Mouse (Mus musculus) hindbrain, postnatal 0 days (tissue): ENCODE results near the gene Tnrc6a. TPM values are rescaled to one million over a fixed set of nuclear protein-coding genes. Genes with fewer than 3 reads are reported as not detected.

Experiments used
- ATAC-seq: fragments of 200-750 bp; cut with Nextera tagmentation; 2 replicates; pipeline ENCODE4 v1.8.0; 2017; ENCODE audit warnings: mild to moderate bottlenecking, moderate TSS enrichment, moderate library complexity
- DNase-seq: peaks from one replicate; pipeline ENCODE4 v3.0.0-alpha.2; 2015; ENCODE audit warnings: low spot score
- H3K27ac ChIP-seq: fragments of 300-500 bp; sonication (generic); 2 replicates; pipeline ENCODE4 v1.5.1; 2014; ENCODE audit warnings: mild to moderate bottlenecking
- H3K27me3 ChIP-seq: fragments of 300-500 bp; sonication (generic); 2 replicates; pipeline ENCODE4 v1.6.1; 2014; ENCODE audit warnings: low read length, mixed read lengths; ENCODE audit not compliant: insufficient read depth
- H3K36me3 ChIP-seq: fragments of 300-500 bp; sonication (generic); 2 replicates; pipeline ENCODE4 v1.6.1; 2014; ENCODE audit warnings: low read length, mixed read lengths; ENCODE audit not compliant: insufficient read depth
- H3K4me1 ChIP-seq: fragments of 300-500 bp; sonication (generic); 2 replicates; pipeline ENCODE4 v1.6.1; 2014; ENCODE audit warnings: antibody characterized with exemption, low read length, mixed read lengths; ENCODE audit not compliant: insufficient read depth
- H3K4me2 ChIP-seq: fragments of 300-500 bp; sonication (generic); 2 replicates; pipeline ENCODE4 v1.6.1; 2014; ENCODE audit warnings: low read depth, mild to moderate bottlenecking, low read length, moderate library complexity, mixed read lengths
- H3K4me3 ChIP-seq: fragments of 300-500 bp; sonication (generic); 2 replicates; pipeline ENCODE4 v1.5.1; 2014; ENCODE audit warnings: low read length
- H3K9ac ChIP-seq: fragments of 300-500 bp; sonication (generic); replicated peaks from 2 replicates; pipeline ENCODE4 v1.6.1; 2014; ENCODE audit warnings: mild to moderate bottlenecking, low read length, moderate library complexity, mixed read lengths
- H3K9me3 ChIP-seq: fragments of 300-500 bp; sonication (generic); 2 replicates; pipeline ENCODE4 v1.6.1; 2016; ENCODE audit warnings: low read length, mixed read lengths
- CTCF ChIP-seq: IDR thresholded peaks from 2 replicates; pipeline ENCODE4 v1.5.1; 2016; ENCODE audit warnings: antibody characterized with exemption, control low read depth, low read depth
- WGBS: fragments of 180-500 bp; shearing (Covaris S2); extraction: QIAGEN DNeasy Blood & Tissue Kit; methylation state at CpG from one replicate; pipeline ENCODE4 v1.1.7; 2014; 5-methylcytosine and 5-hydroxymethylcytosine counted together
- polyA plus RNA-seq: library from polyadenylated mRNA; unstranded; fragments of >200 nt; fragmentation: Nextera tagmentation; extraction: Ambion mirVana; gene quantifications from 2 replicates; pipeline ENCODE4 v1.2.1, GENCODE M21; 2015
- total RNA-seq: library from RNA; depleted of rRNA; stranded (reverse); fragments of >200 nt; gene quantifications from 2 replicates; pipeline ENCODE4 v1.2.3, GENCODE M21; 2014

The Tnrc6a gene
- total and polyA plus RNA-seq, 2 experiments from 2014 or later, result 48.5 to 62.1 TPM

DNA sequence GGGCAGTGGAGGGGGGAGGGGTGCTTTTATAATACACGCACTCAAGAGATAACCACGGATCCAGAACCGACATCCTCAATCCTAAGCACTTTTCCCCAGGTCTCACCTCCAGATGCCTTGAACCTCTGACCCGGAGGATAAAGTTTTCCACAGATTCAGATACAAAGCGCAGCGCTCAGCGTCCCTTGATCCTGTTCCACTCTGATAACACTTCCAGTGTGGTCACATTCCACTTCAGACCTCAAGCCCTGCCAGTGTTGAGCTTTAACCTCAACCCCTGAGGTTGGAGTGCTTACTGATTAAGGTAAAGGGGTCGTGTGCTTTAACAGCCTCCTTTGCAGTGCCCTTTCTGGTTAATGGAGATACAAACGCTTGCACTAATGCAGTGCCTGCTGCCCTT, 86.2 kb downstream of the Tnrc6a start:
- no peaks in the 10 kb centered on the region for H3K4me1 ChIP-seq
- no peaks in the 10 kb centered on the region for H3K27me3 ChIP-seq
- H3K4me3 ChIP-seq, result no peak overlapping the region
- H3K36me3 ChIP-seq, result no peaks in the 10 kb centered on the region
- no peak overlapping the region for H3K9ac ChIP-seq
- no peaks in the 10 kb centered on the region for H3K9me3 ChIP-seq
- DNase-seq (no peak), ATAC-seq (no peak)
- no peak for TF ChIP-seq CTCF
- no peak overlapping the region for H3K4me2 ChIP-seq
- no peak overlapping the region for H3K27ac ChIP-seq
- 80% methylated on average over 9 of the region's 9 CpGs for WGBS

DNA sequence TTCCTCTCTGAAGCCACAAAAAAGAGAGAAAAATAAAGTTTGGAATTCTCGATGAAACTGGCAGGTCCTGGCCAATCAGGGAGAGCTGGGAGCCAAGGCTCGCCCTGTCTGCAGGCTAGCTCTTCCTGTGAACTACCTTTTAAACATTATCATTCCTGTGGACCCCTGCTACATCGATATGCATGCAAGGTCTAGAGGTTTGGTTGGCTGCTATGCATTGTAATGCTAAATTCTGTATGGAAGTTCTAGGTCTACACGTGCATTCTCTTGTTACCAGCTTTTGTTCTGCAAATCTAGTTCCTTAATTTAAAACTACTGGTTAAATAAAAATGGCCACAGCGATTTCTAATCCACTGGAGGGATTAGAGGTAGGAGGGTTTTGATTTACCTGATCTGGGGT, 87.8 kb downstream of the Tnrc6a start:
- H3K9ac ChIP-seq, result no peak overlapping the region
- H3K9me3 ChIP-seq, result no peaks in the 10 kb centered on the region
- H3K36me3 ChIP-seq, result no peaks in the 10 kb centered on the region
- H3K27me3 ChIP-seq, result no peaks in the 10 kb centered on the region
- no peak overlapping the region for H3K4me2 ChIP-seq
- ATAC-seq (no peak), DNase-seq (no peak)
- no peaks in the 10 kb centered on the region for H3K4me1 ChIP-seq
- H3K4me3 ChIP-seq, result no peak overlapping the region
- 52% methylated on average over 5 of the region's 5 CpGs for WGBS
- TF ChIP-seq CTCF, result no peak
- no peak overlapping the region for H3K27ac ChIP-seq

DNA sequence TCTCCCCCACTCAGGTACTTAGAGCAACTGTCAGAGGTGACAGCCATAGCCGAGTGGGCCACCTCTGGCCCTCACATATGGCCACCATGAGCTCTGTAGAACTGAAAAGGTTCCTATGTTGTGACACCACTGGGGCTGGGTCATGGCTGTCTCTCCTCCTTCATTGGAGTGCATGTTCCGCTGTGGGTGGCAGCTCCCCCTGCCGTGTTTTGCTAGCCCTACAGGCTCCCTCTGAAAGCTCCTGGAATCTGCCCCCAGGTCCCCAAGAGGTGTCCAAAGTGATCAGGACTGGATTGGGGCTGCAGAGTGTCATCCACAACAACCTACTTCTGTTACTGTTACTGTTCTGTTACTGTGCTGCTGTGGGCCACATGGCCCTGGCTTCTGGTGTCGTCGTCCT, 88.6 kb downstream of the Tnrc6a start:
- Histone ChIP-seq H3K36me3 (no peaks in the 10 kb centered on the region), H3K4me3 (no peak overlapping the region), H3K4me1 (no peaks in the 10 kb centered on the region), H3K4me2 (no peak overlapping the region), H3K27ac (no peak overlapping the region), H3K9ac (no peak overlapping the region), H3K9me3 (no peaks in the 10 kb centered on the region), H3K27me3 (no peaks in the 10 kb centered on the region)
- DNase-seq (no peak), ATAC-seq (no peak)
- TF ChIP-seq CTCF, result no peak
- WGBS, result 79% methylated on average over 5 of the region's 5 CpGs

DNA sequence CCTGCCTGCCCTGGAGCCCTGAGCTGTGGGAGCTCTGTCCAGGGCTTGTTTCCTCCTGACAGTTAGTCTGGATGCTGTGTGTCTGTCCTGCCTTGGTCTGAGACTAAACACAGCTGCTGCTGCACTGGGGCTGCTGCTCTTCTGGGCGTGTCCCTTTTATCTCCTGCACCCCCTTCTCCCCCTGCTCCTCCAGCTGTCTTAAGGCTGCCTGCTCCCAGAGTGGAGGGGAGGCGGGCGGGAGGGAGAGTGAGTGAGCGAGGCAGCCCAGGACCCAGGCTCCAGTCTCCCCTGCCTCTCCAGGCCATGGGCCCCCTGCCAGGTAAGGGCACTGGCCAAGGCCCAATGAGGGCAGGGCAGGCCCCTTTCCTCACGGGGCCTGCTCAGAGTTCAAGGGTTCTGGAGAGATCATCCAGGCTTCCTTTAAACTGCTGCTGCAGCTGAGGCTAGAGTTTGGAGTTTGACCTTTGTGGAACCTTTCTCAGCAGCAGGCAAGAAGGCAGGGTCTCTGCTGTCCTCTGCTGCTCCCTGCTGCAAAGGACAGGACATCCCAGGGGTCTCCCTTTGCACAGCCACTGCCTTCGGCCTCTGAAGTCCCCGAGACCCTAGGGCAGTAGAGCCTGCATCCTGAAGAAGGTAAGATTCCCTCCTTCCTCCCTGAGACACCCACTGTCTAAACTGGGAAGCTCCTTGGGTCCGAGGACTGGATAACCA, 90.8 kb downstream of the Tnrc6a start, which contains the start of gene Slc5a11:
Gene Slc5a11 (plus strand): TSS at position 416 of the 711 bp plus-strand sequence.
- Histone ChIP-seq H3K36me3 (no peaks in the 10 kb centered on the region), H3K27me3 (no peaks in the 10 kb centered on the region), H3K4me2 (no peak within 1 kb of the TSS), H3K9me3 (no peaks in the 10 kb centered on the region), H3K4me1 (no peaks in the 10 kb centered on the region), H3K9ac (no peak within 1 kb of the TSS), H3K27ac (no peak within 1 kb of the TSS), H3K4me3 (no peak within 1 kb of the TSS)
- DNase-seq (no peak), ATAC-seq (0 out of 2 replicates have a peak, but pooled peaks have one; percentile 19)
- TF ChIP-seq CTCF, result no peak
- 44% methylated on average over 8 of the region's 8 CpGs for WGBS

DNA sequence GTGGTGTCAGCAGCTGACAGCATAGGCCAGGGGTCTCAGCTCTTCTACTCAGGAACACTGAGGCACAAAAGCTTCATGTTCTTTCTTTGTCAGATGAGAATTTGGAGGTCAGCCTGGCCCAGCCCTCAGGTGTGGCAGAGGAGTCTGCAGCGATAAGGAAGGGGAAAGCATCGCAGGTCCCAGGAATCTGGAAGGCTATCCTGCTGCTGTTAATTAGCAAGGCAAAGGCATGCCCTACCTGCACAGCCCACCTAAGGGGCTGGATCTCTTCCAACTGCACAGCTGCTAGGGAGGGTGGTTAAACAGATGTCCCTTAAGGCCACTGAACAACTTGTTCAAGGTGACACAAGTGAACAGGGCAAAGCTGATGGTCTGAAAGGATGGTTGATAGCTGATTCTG, 91.5 kb downstream of the Tnrc6a start:
- Histone ChIP-seq H3K4me1 (no peaks in the 10 kb centered on the region), H3K27ac (no peak overlapping the region), H3K27me3 (no peaks in the 10 kb centered on the region), H3K4me2 (no peak overlapping the region), H3K9ac (no peak overlapping the region), H3K36me3 (no peaks in the 10 kb centered on the region), H3K4me3 (no peak overlapping the region), H3K9me3 (no peaks in the 10 kb centered on the region)
- ATAC-seq (no peak), DNase-seq (no peak)
- TF ChIP-seq CTCF, result no peak
- 63% methylated on average over 2 of the region's 2 CpGs for WGBS

- Histone ChIP-seq H3K9ac (no peak overlapping the region), H3K9me3 (no peaks in the 10 kb centered on the region), H3K36me3 (no peaks in the 10 kb centered on the region), H3K4me1 (no peaks in the 10 kb centered on the region), H3K4me2 (no peak overlapping the region), H3K4me3 (no peak overlapping the region), H3K27me3 (no peaks in the 10 kb centered on the region), H3K27ac (peak overlapping the region; percentile 28; the same call in 1 of the 2 replicates)
- ATAC-seq (no peak), DNase-seq (no peak)
- TF ChIP-seq CTCF, result no peak
- WGBS, result 68% methylated on average over 7 of the region's 7 CpGs
These were observed 94.0 kb downstream of the Tnrc6a start for GRCm38 (mm10) chr7:123217448-123218354.
